ENCODE assay signal across 23 mouse cellular contexts in the genomic region with DNA sequence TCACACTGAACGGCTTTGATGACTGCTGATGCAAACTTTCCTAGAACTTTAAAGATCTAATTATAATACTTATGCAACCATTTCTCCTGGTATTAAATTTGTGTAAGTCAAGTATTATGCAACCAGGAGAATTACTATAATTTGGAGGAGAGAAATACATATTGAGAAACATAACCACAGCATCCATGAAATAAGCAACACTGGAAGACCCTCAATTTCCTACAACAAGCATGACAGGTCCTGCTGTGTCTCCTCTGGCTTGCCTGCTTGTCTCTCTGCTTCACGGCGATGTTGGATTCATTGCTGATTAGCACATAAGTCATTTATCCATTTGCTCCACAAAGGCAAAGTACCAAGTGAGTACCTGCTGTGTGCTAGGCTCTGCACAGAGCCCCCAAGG. TPM values are rescaled to one million over a fixed set of nuclear protein-coding genes. Genes with fewer than 3 reads are reported as not detected.
DNase-seq lines count a peak whose midpoint lies in the region; ATAC-seq and TF ChIP-seq lines count a peak whose summit lies in the region.
"Had no signal": no experiment of that assay in that cellular context is flagged by ENCODE, and none has a peak within 500 bp of the region (broad histone marks: within the 10 kb centered on the region; RNA-seq: fewer than 3 reads in every experiment).

No protein-coding gene starts in this region.

- no peaks in the 10 kb centered on the region for H3K4me1 ChIP-seq in lung, postnatal 0 days (ENCODE audit: insufficient read depth, low read depth, low read length)

- no peak overlapping the region for H3K4me2 ChIP-seq in lung, postnatal 0 days (replicated peaks; ENCODE audit: low read depth, low read length)

- no peaks in the 10 kb centered on the region for H3K36me3 ChIP-seq in lung, postnatal 0 days (ENCODE audit: insufficient read depth, low read length)
- H3K36me3 ChIP-seq: G1E had no signal

- no peaks in the 10 kb centered on the region for H3K9me3 ChIP-seq in lung, postnatal 0 days (ENCODE audit: low read length)
- H3K9me3 ChIP-seq: G1E had no signal

- H3K9ac ChIP-seq in lung, postnatal 0 days (replicated peaks; ENCODE audit: low read depth): no peak overlapping the region

- no peaks in the 10 kb centered on the region for H3K27me3 ChIP-seq in lung, postnatal 0 days (replicated peaks; ENCODE audit: insufficient read depth, low read length)
- H3K27me3 ChIP-seq: CH12.LX had no signal

- H3K27ac ChIP-seq in lung, postnatal 0 days (ENCODE audit: low read length): no peak overlapping the region

- ATAC-seq in lung, postnatal 0 days: no peak
- peak; percentile 91 for ATAC-seq in granulocyte monocyte progenitor cell, adult 5-6 weeks (replicated peaks; ENCODE audit: poor library complexity, severe bottlenecking)
- peak; percentile 63 for ATAC-seq in megakaryocyte progenitor cell, adult 5-6 weeks (replicated peaks; ENCODE audit: poor library complexity)
- ATAC-seq in activated CD4-positive, CD25-positive, alpha-beta regulatory T cell, adult 4 months: no peak
- ATAC-seq: CD4-positive, CD25-positive, alpha-beta regulatory T cell, adult 4 months; Patski had no signal

- no peak for TF ChIP-seq CTCF in lung, postnatal 0 days (IDR thresholded peaks at IDR 0.05)

- no peak overlapping the region for H3K4me3 ChIP-seq in lung, postnatal 0 days (ENCODE audit: low read depth, low read length)

- DNase-seq in heart, adult 11 months: peak; percentile 61
- DNase-seq in heart, adult 8-10 months (ENCODE audit: low spot score): no peak
- DNase-seq in lung, postnatal 0 days (ENCODE audit: low spot score): peak; percentile 11
- DNase-seq in lung, adult 18-20 months: no peak
- no peak for DNase-seq in Muller cell, postnatal 12 days (ENCODE audit: inconsistent ontology term)
- DNase-seq: adrenal gland, adult 2 months; adrenal gland, adult 8-10 months; adrenal gland, postnatal 10 days; adrenal gland, postnatal 14 days; adrenal gland, postnatal 25 days; adrenal gland, postnatal 36 days; B cell, adult 2 months; cerebellum, adult 11 months; cerebellum, adult 11-12 months; cerebellum, adult 18-20 months; cerebellum, adult 2 months had no signal

- TF ChIP-seq EP300 in lung, postnatal 0 days (IDR thresholded peaks at IDR 0.05): no peak

- WGBS in lung, postnatal 0 days: 71% methylated on average over 3 of the region's 3 CpGs

RNA-seq across cellular contexts. Expression of gene Rpl10-ps3, which starts 12.6 kb away (rescaled TPM):
- 100 to 1,000 TPM; 421 to 573 (median 516) TPM for total RNA-seq in heart, adult 8-10 months (2022)
- polyA plus RNA-seq in lung, postnatal 0 days (2015; fragmentation: Nextera tagmentation; extraction: Ambion mirVana): 206 and 214 TPM in 2 replicates
- total RNA-seq in granulocyte monocyte progenitor cell, adult 5-6 weeks (2014; fragmentation: Nextera tagmentation): 525 and 847 TPM in 2 replicates
- total RNA-seq in granulocyte monocyte progenitor cell, adult 5-6 weeks (2017): 296 and 372 TPM in 2 replicates
- 1,620 and 1,730 TPM in 2 replicates for total RNA-seq in megakaryocyte progenitor cell, adult 5-6 weeks (2015)
- 240 and 354 TPM in 2 replicates for total RNA-seq in megakaryocyte progenitor cell, adult 5-6 weeks (2017)
- polyA plus RNA-seq in activated CD4-positive, CD25-positive, alpha-beta regulatory T cell, adult 4 months (2017; shearing (Covaris generic)): 100 to 1,000 TPM; 286 to 599 TPM

Comparison
In these comparisons a context has a peak if more than half of its experiments do, and no peak if none do; other contexts are left out.
1. DNase-seq: peak in heart, adult 11 months (single experiment) and lung, postnatal 0 days (single experiment); none in heart, adult 8-10 months (single experiment), lung, adult 18-20 months (0 of 2) and Muller cell, postnatal 12 days (single experiment).
2. ATAC-seq: peak in granulocyte monocyte progenitor cell, adult 5-6 weeks (single experiment) and megakaryocyte progenitor cell, adult 5-6 weeks (single experiment); none in lung, postnatal 0 days (single experiment) and activated CD4-positive, CD25-positive, alpha-beta regulatory T cell, adult 4 months (single experiment).